Mouse (Mus musculus) neural tube, embryonic 14.5 days (tissue): ENCODE results near the gene Tenm4. TPM values are rescaled to one million over a fixed set of nuclear protein-coding genes. Genes with fewer than 3 reads are reported as not detected.

Source experiments
- ATAC-seq: fragments of 200-750 bp; cut with Nextera tagmentation; 2 replicates; pipeline ENCODE4 v1.8.0; 2017; ENCODE audit warnings: low read depth, mild to moderate bottlenecking, moderate TSS enrichment, moderate library complexity
- H3K27ac ChIP-seq: fragments of 300-500 bp; sonication (generic); 2 replicates; pipeline ENCODE4 v1.5.1; 2014; ENCODE audit warnings: low read depth, mild to moderate bottlenecking, control low read depth, low read length, moderate library complexity, mixed read lengths
- H3K27me3 ChIP-seq: fragments of 300-500 bp; sonication (generic); 2 replicates; pipeline ENCODE4 v1.6.1; 2014; ENCODE audit warnings: low read length; ENCODE audit not compliant: control insufficient read depth, insufficient read depth
- H3K36me3 ChIP-seq: fragments of 300-500 bp; sonication (generic); 2 replicates; pipeline ENCODE4 v1.6.1; 2014; ENCODE audit warnings: low read length, mixed read lengths; ENCODE audit not compliant: control insufficient read depth, insufficient read depth
- H3K4me1 ChIP-seq: fragments of 300-500 bp; sonication (generic); 2 replicates; pipeline ENCODE4 v1.6.1; 2014; ENCODE audit warnings: low read length; ENCODE audit not compliant: control insufficient read depth, insufficient read depth
- H3K4me2 ChIP-seq: fragments of 300-500 bp; sonication (generic); 2 replicates; pipeline ENCODE4 v1.6.1; 2014; ENCODE audit warnings: mild to moderate bottlenecking, low read depth, low read length, control low read depth
- H3K4me3 ChIP-seq: fragments of 300-500 bp; sonication (generic); 2 replicates; pipeline ENCODE4 v1.5.1; 2014; ENCODE audit warnings: low read depth, low read length, control low read depth, mixed read lengths
- H3K9ac ChIP-seq: fragments of 300-500 bp; sonication (generic); replicated peaks from 2 replicates; pipeline ENCODE4 v1.6.1; 2014; ENCODE audit warnings: low read depth, mild to moderate bottlenecking, control low read depth, low read length, mixed read lengths
- H3K9me3 ChIP-seq: fragments of 300-500 bp; sonication (generic); 2 replicates; pipeline ENCODE4 v1.6.1; 2016; ENCODE audit warnings: low read length; ENCODE audit not compliant: control insufficient read depth
- WGBS: fragments of 180-500 bp; shearing (Covaris S2); extraction: QIAGEN DNeasy Blood & Tissue Kit; methylation state at CpG from one replicate; pipeline ENCODE4 v1.1.7; 2014; 5-methylcytosine and 5-hydroxymethylcytosine counted together
- polyA plus RNA-seq: library from polyadenylated mRNA; unstranded; fragments of >200 nt; fragmentation: Nextera tagmentation; extraction: Ambion mirVana; gene quantifications from 2 replicates; pipeline ENCODE4 v1.2.1, GENCODE M21; 2014

Tenm4 gene
- polyA plus RNA-seq, 1 experiment from 2014 or later: 54.8 TPM

DNA sequence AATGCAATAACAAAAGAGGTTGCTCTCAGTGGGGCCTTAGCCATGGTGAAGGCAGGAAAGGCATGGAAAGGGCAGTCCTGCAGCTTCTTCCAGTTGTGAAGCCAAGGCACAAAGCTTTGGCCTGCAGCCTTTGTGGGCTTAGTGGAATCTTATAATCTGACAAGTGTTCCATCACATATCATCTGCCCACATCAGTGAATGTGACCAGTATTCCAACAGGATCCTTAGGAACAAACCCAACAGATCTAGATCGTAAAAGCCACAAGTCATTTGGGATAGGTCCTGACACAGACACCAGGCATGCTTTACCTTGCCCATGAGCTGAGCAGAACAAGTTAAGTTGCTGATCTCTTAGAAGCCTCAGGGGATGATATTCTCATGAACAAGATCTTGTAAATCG, 262.3 kb downstream of the Tenm4 start:
- Histone ChIP-seq H3K4me1 (no peaks in the 10 kb centered on the region), H3K27ac (no peak overlapping the region), H3K4me3 (no peak overlapping the region), H3K9me3 (no peaks in the 10 kb centered on the region), H3K9ac (no peak overlapping the region), H3K27me3 (no peaks in the 10 kb centered on the region), H3K4me2 (no peak overlapping the region), H3K36me3 (no peaks in the 10 kb centered on the region)
- WGBS: 90% methylated on average over 2 of the region's 2 CpGs
- no peak for ATAC-seq

DNA sequence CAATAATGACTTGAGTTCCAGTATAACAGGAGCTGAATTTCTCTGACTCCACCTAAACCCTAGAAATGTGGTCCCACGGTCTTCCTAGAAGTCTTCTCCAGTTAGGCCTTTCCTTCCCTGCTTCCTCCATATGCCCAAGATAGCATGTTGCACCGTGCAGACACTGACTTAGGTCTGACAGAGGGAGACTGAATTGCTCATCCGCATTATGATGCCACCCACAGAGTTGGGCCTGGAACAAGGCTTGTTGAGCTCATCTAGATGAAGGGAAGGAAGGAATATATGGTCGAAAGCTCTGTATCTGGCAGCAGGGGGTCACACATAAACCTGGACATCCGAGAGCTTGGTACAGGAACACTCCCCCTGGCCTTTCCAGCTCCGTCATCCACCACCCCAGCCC, 267.3 kb downstream of the Tenm4 start:
- Histone ChIP-seq H3K4me3 (no peak overlapping the region), H3K27me3 (no peaks in the 10 kb centered on the region), H3K4me2 (no peak overlapping the region), H3K9ac (no peak overlapping the region), H3K27ac (no peak overlapping the region), H3K4me1 (no peaks in the 10 kb centered on the region), H3K9me3 (no peaks in the 10 kb centered on the region), H3K36me3 (no peaks in the 10 kb centered on the region)
- no peak for ATAC-seq
- WGBS: 70% methylated on average over 6 of the region's 6 CpGs

DNA sequence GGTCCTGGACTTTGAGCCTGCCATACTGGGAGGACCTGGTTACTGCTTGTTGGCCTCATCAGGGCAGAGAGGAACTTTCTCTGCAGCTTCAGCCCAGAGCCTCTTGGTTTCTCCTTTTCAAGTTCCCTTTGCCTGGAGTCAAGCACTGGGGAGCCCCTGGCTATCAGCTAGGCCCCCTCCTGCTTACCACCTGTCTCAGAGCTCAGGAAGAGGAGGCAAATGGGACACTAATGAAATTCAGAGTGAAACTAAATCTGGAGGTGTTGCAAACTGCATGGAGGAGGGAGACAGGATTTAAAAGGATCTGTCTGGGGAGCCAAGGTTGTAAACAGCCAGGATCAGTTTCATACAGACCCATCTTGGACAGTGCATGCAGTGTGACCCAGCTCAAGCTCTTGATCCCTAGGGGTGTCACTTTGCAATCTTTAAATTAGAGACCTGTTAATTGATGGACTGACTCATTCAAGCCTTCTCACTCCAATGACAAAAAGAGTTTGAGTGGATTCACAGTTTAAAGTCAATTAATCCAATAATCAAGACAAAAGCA, 269.2 kb downstream of the Tenm4 start:
- Histone ChIP-seq H3K4me1 (no peaks in the 10 kb centered on the region), H3K36me3 (no peaks in the 10 kb centered on the region), H3K9me3 (no peaks in the 10 kb centered on the region), H3K9ac (no peak overlapping the region), H3K27ac (no peak overlapping the region), H3K27me3 (no peaks in the 10 kb centered on the region), H3K4me2 (no peak overlapping the region), H3K4me3 (no peak overlapping the region)
- no peak for ATAC-seq

DNA sequence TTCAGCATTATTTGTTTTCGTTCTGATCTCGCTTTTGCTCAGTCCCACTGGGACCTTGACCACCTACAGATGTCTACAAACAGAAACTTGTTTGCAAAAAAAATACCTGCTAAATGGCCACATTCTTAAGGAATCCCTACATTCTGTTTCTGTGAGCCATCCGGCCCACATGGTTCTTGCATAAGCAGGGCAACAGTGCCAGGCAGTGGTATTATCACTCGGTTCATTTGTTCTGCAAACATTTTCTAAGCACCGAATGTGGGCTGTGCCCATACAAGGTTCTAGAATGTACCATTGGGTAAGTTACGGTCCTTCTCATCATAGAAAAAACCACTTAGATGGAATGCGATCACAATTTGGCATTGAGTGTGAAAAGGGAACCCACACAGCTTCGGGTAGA, 274.7 kb downstream of the Tenm4 start:
- WGBS: 90% methylated on average over 8 of the region's 8 CpGs
- no peak for ATAC-seq

DNA sequence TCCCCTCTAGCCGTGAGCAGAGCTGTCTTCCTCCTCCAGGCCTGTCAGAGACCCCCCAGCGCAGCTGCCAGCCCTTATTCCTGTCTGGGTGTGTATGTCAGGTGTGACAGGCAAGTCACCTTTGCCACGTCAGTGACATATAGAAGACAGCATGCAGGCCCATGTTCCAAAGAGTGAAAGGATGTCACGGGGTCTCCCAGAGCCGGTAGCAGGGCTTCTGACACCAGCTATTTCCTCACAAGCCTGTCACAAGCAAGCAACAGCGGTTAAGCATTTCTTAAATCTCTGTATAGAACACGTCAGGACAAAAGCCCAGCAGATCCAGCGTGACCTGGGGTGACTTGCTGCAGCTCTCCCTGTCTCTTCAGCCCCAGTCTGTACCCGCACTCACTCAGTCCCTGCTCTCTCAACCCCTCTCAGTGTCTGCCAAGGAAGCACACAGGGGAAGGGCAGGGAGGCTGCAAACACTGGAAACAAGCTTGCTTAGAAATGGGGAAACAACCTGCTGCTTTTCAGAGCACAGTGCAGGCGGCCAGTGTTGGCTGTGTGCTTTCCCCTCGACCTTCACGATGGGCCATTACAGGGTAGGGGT, 276.9 kb downstream of the Tenm4 start:
- no peak overlapping the region for H3K27ac ChIP-seq
- WGBS: 72% methylated on average over 12 of the region's 12 CpGs
- H3K9ac ChIP-seq: no peak overlapping the region
- no peak overlapping the region for H3K4me2 ChIP-seq
- ATAC-seq: no peak
- no peak overlapping the region for H3K4me3 ChIP-seq
- no peaks in the 10 kb centered on the region for H3K9me3 ChIP-seq
- no peaks in the 10 kb centered on the region for H3K27me3 ChIP-seq
- no peaks in the 10 kb centered on the region for H3K36me3 ChIP-seq
- H3K4me1 ChIP-seq: no peaks in the 10 kb centered on the region

More for the DNA sequence above, 274.7 kb downstream of the Tenm4 start:
- Histone ChIP-seq H3K4me3 (no peak overlapping the region), H3K4me1 (no peaks in the 10 kb centered on the region), H3K27ac (no peak overlapping the region), H3K9me3 (no peaks in the 10 kb centered on the region), H3K36me3 (no peaks in the 10 kb centered on the region), H3K9ac (no peak overlapping the region), H3K27me3 (no peaks in the 10 kb centered on the region), H3K4me2 (no peak overlapping the region)

DNA sequence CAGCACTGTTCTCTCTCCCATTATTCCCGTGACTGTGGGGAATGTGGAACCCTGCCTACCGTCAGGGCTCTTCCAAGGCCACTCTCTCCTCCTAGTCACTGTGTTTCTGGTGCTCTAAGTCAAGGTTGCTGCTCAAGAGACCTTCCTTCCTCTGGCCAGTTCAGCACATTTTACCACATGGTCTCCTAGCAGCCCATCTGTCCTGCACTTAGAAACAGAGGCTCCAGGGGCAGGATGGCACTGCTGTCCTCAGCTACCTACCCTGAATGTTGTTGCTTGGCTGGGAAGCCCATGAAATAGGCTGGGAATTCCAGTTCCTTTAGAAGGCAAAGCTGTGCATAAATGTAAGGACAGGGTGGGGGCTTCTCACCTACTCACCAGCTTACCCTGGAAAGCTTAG, 284.9 kb downstream of the Tenm4 start:
- H3K27ac ChIP-seq: no peak overlapping the region
- no peak overlapping the region for H3K4me2 ChIP-seq
- no peaks in the 10 kb centered on the region for H3K36me3 ChIP-seq
- WGBS: 83% methylated on average over 2 of the region's 2 CpGs
- no peak for ATAC-seq
- H3K9ac ChIP-seq: no peak overlapping the region
- H3K27me3 ChIP-seq: no peaks in the 10 kb centered on the region
- no peaks in the 10 kb centered on the region for H3K9me3 ChIP-seq
- no peak overlapping the region for H3K4me3 ChIP-seq
- no peaks in the 10 kb centered on the region for H3K4me1 ChIP-seq

DNA sequence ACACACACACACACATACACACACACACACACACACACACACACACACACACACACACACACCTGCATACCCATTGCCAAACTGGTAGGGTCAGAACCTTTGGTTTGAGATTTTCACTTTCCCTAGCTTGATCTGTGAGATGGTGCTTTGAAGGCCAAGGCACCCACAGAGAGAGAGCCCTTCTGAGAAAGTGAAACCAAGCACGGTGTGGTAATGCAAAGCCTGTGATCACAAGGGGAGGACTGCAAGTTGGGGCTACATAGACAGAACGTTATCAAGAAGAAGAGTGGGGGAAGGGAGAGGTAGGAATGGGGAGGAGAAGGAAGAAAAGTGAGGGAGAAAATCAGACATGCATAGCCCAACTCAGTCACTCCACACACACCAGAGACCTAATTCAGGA, 285.6 kb downstream of the Tenm4 start:
- WGBS: 65% methylated on average over 2 of the region's 2 CpGs
- Histone ChIP-seq H3K27ac (no peak overlapping the region), H3K36me3 (no peaks in the 10 kb centered on the region), H3K9me3 (no peaks in the 10 kb centered on the region), H3K4me3 (no peak overlapping the region), H3K4me2 (no peak overlapping the region), H3K27me3 (no peaks in the 10 kb centered on the region), H3K4me1 (no peaks in the 10 kb centered on the region), H3K9ac (no peak overlapping the region)
- ATAC-seq: no peak

DNA sequence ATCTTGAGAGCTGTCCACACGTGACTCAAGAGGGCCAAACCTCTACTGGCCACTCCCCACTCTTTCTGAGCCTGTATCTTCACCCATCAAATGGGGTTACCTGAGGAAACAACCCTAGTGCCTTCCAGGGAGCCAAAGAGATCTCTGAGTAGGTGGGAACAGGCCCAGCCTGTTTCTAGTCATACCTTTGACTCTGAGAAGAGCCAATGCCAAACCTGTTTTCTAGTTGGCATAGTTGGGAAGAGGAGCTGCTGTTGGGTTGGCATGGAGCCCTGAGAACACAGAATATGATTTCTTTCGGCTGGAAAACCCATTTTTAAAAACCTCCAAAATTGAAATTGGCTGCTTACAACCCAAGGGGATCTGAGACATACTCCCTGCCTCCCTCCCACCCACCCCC, 286.8 kb downstream of the Tenm4 start:
- 85% methylated on average over 2 of the region's 2 CpGs for WGBS
- no peaks in the 10 kb centered on the region for H3K4me1 ChIP-seq

DNA sequence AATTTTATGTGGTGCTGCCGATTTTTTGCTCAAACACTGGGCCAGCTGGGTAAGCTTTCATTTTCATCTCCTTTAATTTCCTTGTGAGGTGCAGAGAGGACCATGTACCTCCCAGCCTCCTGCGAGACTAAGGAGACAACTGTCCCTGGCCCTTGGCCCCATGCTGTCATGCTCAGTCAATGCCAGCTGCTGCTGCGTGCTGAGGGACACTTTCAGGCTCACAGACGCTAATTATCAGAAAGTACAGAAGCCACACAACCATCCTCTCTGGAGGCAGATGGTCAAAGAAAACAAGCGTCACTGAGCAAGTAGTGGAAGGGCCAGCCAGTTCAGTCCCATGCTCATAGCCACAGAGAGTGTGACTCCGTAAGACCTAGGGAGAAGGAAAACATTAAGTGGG, 287.9 kb downstream of the Tenm4 start:
- Histone ChIP-seq H3K4me3 (no peak overlapping the region), H3K4me1 (no peaks in the 10 kb centered on the region), H3K9ac (no peak overlapping the region), H3K27ac (no peak overlapping the region), H3K9me3 (no peaks in the 10 kb centered on the region), H3K4me2 (no peak overlapping the region), H3K36me3 (no peaks in the 10 kb centered on the region), H3K27me3 (no peaks in the 10 kb centered on the region)
- WGBS: 65% methylated on average over 6 of the region's 6 CpGs
- no peak for ATAC-seq

More for the DNA sequence above, 286.8 kb downstream of the Tenm4 start:
- Histone ChIP-seq H3K27me3 (no peaks in the 10 kb centered on the region), H3K27ac (no peak overlapping the region), H3K9ac (no peak overlapping the region), H3K4me2 (no peak overlapping the region), H3K9me3 (no peaks in the 10 kb centered on the region), H3K4me3 (no peak overlapping the region), H3K36me3 (no peaks in the 10 kb centered on the region)
- ATAC-seq: no peak
